Mouse (Mus musculus) liver, embryonic 12.5 days (tissue): ENCODE measurements at regions not wholly inside any gene's neighbourhood (a gene's known extent, or its start where the extent isn't known, plus 50 kb on each side); places are given as distances from the start of the nearest gene placed in this dataset.

Experiments
- ATAC-seq: fragments of 200-750 bp; cut with Nextera tagmentation; 2 replicates; pipeline ENCODE4 v1.8.0; 2017; ENCODE audit warnings: moderate number of reproducible peaks, mild to moderate bottlenecking, moderate library complexity
- H3K27ac ChIP-seq: fragments of 300-500 bp; sonication (generic); 2 replicates; pipeline ENCODE4 v1.5.1; 2016; ENCODE audit warnings: mild to moderate bottlenecking
- H3K27me3 ChIP-seq: fragments of 300-500 bp; sonication (generic); replicated peaks from 2 replicates; pipeline ENCODE4 v1.6.1; 2016; ENCODE audit warnings: mild to moderate bottlenecking, moderate library complexity
- H3K36me3 ChIP-seq: fragments of 300-500 bp; sonication (generic); 2 replicates; pipeline ENCODE4 v1.6.1; 2016; ENCODE audit warnings: mild to moderate bottlenecking, moderate library complexity
- H3K4me1 ChIP-seq: fragments of 300-500 bp; sonication (generic); 2 replicates; pipeline ENCODE4 v1.6.1; 2016
- H3K4me2 ChIP-seq: fragments of 300-500 bp; sonication (generic); 2 replicates; pipeline ENCODE4 v1.6.1; 2016; ENCODE audit warnings: mild to moderate bottlenecking, moderate library complexity
- H3K4me3 ChIP-seq: fragments of 300-500 bp; sonication (generic); 2 replicates; pipeline ENCODE4 v1.5.1; 2016; ENCODE audit warnings: mild to moderate bottlenecking, moderate library complexity
- H3K9ac ChIP-seq: fragments of 300-500 bp; sonication (generic); 2 replicates; pipeline ENCODE4 v1.6.1; 2016; ENCODE audit warnings: mild to moderate bottlenecking, moderate library complexity
- H3K9me3 ChIP-seq: fragments of 300-500 bp; sonication (generic); replicated peaks from 2 replicates; pipeline ENCODE4 v1.6.1; 2016; ENCODE audit warnings: mild to moderate bottlenecking, moderate library complexity
- WGBS: fragments of 180-500 bp; shearing (Covaris S2); methylation state at CpG from one replicate; pipeline ENCODE4 v1.1.7; 2016; ENCODE audit not compliant: insufficient replicate concordance; 5-methylcytosine and 5-hydroxymethylcytosine counted together

- Histone ChIP-seq H3K27ac (no peak overlapping the region), H3K9me3 (no peaks in the 10 kb centered on the region), H3K36me3 (no peaks in the 10 kb centered on the region), H3K4me2 (no peak overlapping the region), H3K27me3 (no peaks in the 10 kb centered on the region), H3K4me3 (no peak overlapping the region), H3K9ac (no peak overlapping the region), H3K4me1 (no peaks in the 10 kb centered on the region)
- no peak for ATAC-seq
- WGBS: 51% methylated on average over 5 of the region's 5 CpGs
Measured at GRCm38 (mm10) chr3:34908489-34908888, 258.3 kb downstream of the Sox2 start.

- Histone ChIP-seq H3K4me2 (no peak overlapping the region), H3K36me3 (no peaks in the 10 kb centered on the region), H3K9me3 (no peaks in the 10 kb centered on the region), H3K4me1 (no peaks in the 10 kb centered on the region), H3K4me3 (no peak overlapping the region), H3K27me3 (no peaks in the 10 kb centered on the region), H3K9ac (no peak overlapping the region), H3K27ac (no peak overlapping the region)
- no peak for ATAC-seq
- 62% methylated on average over 3 of the region's 3 CpGs for WGBS
Measured at GRCm38 (mm10) chr3:34909350-34909749, 259.1 kb downstream of the Sox2 start.

GRCm38 (mm10) chr3:34918326-34918932, 268.2 kb downstream of the Sox2 start:
- 57% methylated on average over 6 of the region's 6 CpGs for WGBS
- Histone ChIP-seq H3K4me1 (no peaks in the 10 kb centered on the region), H3K4me2 (no peak overlapping the region), H3K4me3 (no peak overlapping the region), H3K36me3 (no peaks in the 10 kb centered on the region), H3K27me3 (no peaks in the 10 kb centered on the region), H3K9ac (no peak overlapping the region), H3K9me3 (no peaks in the 10 kb centered on the region), H3K27ac (no peak overlapping the region)
- ATAC-seq: no peak

- Histone ChIP-seq H3K27me3 (no peaks in the 10 kb centered on the region), H3K9me3 (no peaks in the 10 kb centered on the region), H3K4me2 (no peak overlapping the region), H3K36me3 (no peaks in the 10 kb centered on the region), H3K4me1 (no peaks in the 10 kb centered on the region), H3K4me3 (no peak overlapping the region), H3K9ac (no peak overlapping the region), H3K27ac (no peak overlapping the region)
- WGBS: 73% methylated on average over 5 of the region's 5 CpGs
- ATAC-seq: no peak
Measured at GRCm38 (mm10) chr3:34920497-34920896, 270.3 kb downstream of the Sox2 start.

GRCm38 (mm10) chr3:34949867-34950266, 299.7 kb downstream of the Sox2 start:
- Histone ChIP-seq H3K4me3 (no peak overlapping the region), H3K27me3 (no peaks in the 10 kb centered on the region), H3K36me3 (no peaks in the 10 kb centered on the region), H3K9ac (no peak overlapping the region), H3K9me3 (no peaks in the 10 kb centered on the region), H3K4me2 (no peak overlapping the region), H3K4me1 (no peaks in the 10 kb centered on the region), H3K27ac (no peak overlapping the region)
- 39% methylated on average over 3 of the region's 3 CpGs for WGBS
- no peak for ATAC-seq

- no peak for ATAC-seq
- H3K4me1 ChIP-seq: no peaks in the 10 kb centered on the region
Measured at GRCm38 (mm10) chr3:34956183-34956582, 306.0 kb downstream of the Sox2 start.

GRCm38 (mm10) chr3:34959044-34959521, 308.9 kb downstream of the Sox2 start:
- Histone ChIP-seq H3K4me3 (no peak overlapping the region), H3K36me3 (no peaks in the 10 kb centered on the region), H3K9me3 (no peaks in the 10 kb centered on the region), H3K27me3 (no peaks in the 10 kb centered on the region), H3K4me1 (no peaks in the 10 kb centered on the region), H3K27ac (no peak overlapping the region), H3K4me2 (no peak overlapping the region), H3K9ac (no peak overlapping the region)
- ATAC-seq: no peak
- 72% methylated on average over 19 of the region's 19 CpGs for WGBS

More at GRCm38 (mm10) chr3:34956183-34956582, 306.0 kb downstream of the Sox2 start:
- no peaks in the 10 kb centered on the region for H3K9me3 ChIP-seq
- no peak overlapping the region for H3K27ac ChIP-seq
- no peaks in the 10 kb centered on the region for H3K27me3 ChIP-seq
- H3K9ac ChIP-seq: no peak overlapping the region
- no peak overlapping the region for H3K4me2 ChIP-seq
- WGBS: 53% methylated on average over 4 of the region's 4 CpGs
- H3K4me3 ChIP-seq: no peak overlapping the region
- H3K36me3 ChIP-seq: no peaks in the 10 kb centered on the region

GRCm38 (mm10) chr3:34966442-34966841, 316.2 kb downstream of the Sox2 start:
- Histone ChIP-seq H3K27me3 (no peaks in the 10 kb centered on the region), H3K36me3 (no peaks in the 10 kb centered on the region), H3K4me1 (no peaks in the 10 kb centered on the region), H3K4me3 (no peak overlapping the region), H3K9me3 (no peaks in the 10 kb centered on the region), H3K27ac (no peak overlapping the region), H3K4me2 (no peak overlapping the region), H3K9ac (no peak overlapping the region)
- 63% methylated on average over 6 of the region's 6 CpGs for WGBS
- no peak for ATAC-seq

- ATAC-seq: no peak
- H3K9ac ChIP-seq: no peak overlapping the region
- H3K9me3 ChIP-seq: no peaks in the 10 kb centered on the region
- no peaks in the 10 kb centered on the region for H3K36me3 ChIP-seq
- H3K4me1 ChIP-seq: no peaks in the 10 kb centered on the region
- 53% methylated on average over 2 of the region's 2 CpGs for WGBS
- H3K4me2 ChIP-seq: no peak overlapping the region
- no peak overlapping the region for H3K27ac ChIP-seq
- H3K27me3 ChIP-seq: no peaks in the 10 kb centered on the region
- no peak overlapping the region for H3K4me3 ChIP-seq
Measured at GRCm38 (mm10) chr3:34967911-34968310, 317.7 kb downstream of the Sox2 start.

GRCm38 (mm10) chr3:34971536-34971935, 321.3 kb downstream of the Sox2 start:
- WGBS: 53% methylated on average over 4 of the region's 4 CpGs

GRCm38 (mm10) chr3:34974371-34974770, 324.2 kb downstream of the Sox2 start:
- no peak for ATAC-seq
- no peak overlapping the region for H3K4me3 ChIP-seq
- H3K27me3 ChIP-seq: no peaks in the 10 kb centered on the region
- WGBS: 73% methylated on average over 7 of the region's 7 CpGs
- no peak overlapping the region for H3K9ac ChIP-seq
- no peak overlapping the region for H3K4me2 ChIP-seq
- H3K4me1 ChIP-seq: no peaks in the 10 kb centered on the region
- no peaks in the 10 kb centered on the region for H3K9me3 ChIP-seq
- H3K36me3 ChIP-seq: no peaks in the 10 kb centered on the region
- no peak overlapping the region for H3K27ac ChIP-seq

More at GRCm38 (mm10) chr3:34971536-34971935, 321.3 kb downstream of the Sox2 start:
- Histone ChIP-seq H3K9ac (no peak overlapping the region), H3K9me3 (no peaks in the 10 kb centered on the region), H3K4me2 (no peak overlapping the region), H3K4me3 (no peak overlapping the region), H3K36me3 (no peaks in the 10 kb centered on the region), H3K4me1 (no peaks in the 10 kb centered on the region), H3K27me3 (no peaks in the 10 kb centered on the region), H3K27ac (no peak overlapping the region)
- no peak for ATAC-seq
